In the genomic region with DNA sequence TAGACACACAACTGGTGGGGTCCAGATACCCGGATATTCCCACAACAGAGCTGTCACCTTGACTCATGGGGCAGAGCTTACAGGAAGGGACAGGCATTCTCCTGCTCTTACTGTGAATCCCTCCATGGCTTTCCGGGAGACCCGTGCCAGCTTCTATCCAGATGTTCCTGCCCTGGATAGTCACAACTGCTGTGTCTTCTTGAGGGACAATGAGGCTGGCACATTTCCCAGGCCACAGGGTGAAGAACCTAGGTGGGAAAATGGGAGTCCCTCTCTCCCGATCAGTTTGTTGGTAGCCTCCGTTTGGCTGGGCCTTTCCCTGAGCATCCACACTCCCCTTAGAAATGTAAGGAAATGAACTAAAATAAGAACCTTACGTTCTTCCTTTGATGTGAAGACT, we compare ENCODE assay signal across 11 mouse cellular contexts.
"Had no signal": no experiment of that assay in that cellular context is flagged by ENCODE, and none has a peak within 500 bp of the region (broad histone marks: within the 10 kb centered on the region; RNA-seq: fewer than 3 reads in every experiment).

No protein-coding gene starts in this region.

- ATAC-seq: lung, postnatal 0 days; midbrain, embryonic 13.5 days had no signal

- DNase-seq: kidney, adult 8-10 months; layer of hippocampus, adult 9-11 months; layer of hippocampus, postnatal 36 days; left cerebral cortex, postnatal 4 days; lung, adult 2 months; lung, postnatal 36 days; right cerebral cortex, postnatal 14 days had no signal

- H3K4me2 ChIP-seq: liver, embryonic 11.5 days; liver, embryonic 15.5 days; midbrain, embryonic 13.5 days had no signal

- H3K4me3 ChIP-seq: liver, embryonic 15.5 days; midbrain, embryonic 13.5 days had no signal

- H3K27ac ChIP-seq: liver, embryonic 15.5 days; midbrain, embryonic 13.5 days had no signal

- H3K4me1 ChIP-seq: midbrain, embryonic 13.5 days had no signal

- H3K27me3 ChIP-seq: midbrain, embryonic 13.5 days had no signal

- H3K36me3 ChIP-seq: liver, embryonic 15.5 days; midbrain, embryonic 13.5 days had no signal

- H3K9me3 ChIP-seq: liver, embryonic 15.5 days; midbrain, embryonic 13.5 days had no signal

- H3K9ac ChIP-seq: liver, embryonic 15.5 days; midbrain, embryonic 13.5 days had no signal
